Mouse (Mus musculus) cerebellum, adult 18-20 months (tissue): ENCODE measurements around the gene Galnt17.

ENCODE experiments used
- DNase-seq, 2 experiments: peaks; one replicate each; pipeline ENCODE4 v3.0.0; 2021

Galnt17 gene

DNA sequence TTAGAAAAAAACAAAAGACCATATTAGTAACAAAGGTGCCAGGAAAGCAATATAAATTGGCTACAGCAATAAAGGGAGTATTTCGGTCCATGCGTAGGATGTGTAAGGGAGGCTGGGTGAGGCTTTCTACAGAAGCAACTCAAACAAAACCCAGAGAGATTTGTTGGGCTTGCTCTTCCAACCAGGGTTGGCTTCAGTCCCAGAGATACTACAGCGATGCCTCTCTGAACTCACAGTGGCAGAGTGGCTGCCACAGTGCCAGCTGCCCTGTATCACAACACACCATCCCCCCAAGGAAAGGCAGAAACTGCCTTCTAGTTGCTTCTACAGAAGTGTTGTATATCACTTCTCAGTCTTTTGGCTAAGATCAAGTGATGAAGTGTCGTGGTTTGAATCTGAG lies 66.6 kb downstream of the Galnt17 start:
- peak in 1 of 2 experiments; percentile 42 for DNase-seq

DNA sequence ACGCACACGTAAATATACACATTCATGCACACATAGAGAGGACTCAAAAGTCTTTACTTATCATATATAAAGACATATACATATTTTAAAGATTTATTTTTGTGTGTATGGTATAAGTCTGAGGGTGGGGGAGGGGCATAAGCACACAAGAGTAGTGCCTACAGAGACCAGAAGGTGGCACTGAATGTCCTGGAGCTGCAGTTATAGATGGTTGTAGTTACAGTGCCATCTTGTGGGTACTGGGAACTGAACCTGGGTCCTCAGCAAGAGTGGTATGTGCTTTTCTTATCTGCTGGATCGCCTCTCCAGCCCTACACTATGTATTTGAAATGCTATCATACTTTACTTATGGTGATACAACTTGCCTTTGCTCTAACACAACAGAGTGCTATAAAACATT lies 68.5 kb downstream of the Galnt17 start:
- no peak for DNase-seq

DNA sequence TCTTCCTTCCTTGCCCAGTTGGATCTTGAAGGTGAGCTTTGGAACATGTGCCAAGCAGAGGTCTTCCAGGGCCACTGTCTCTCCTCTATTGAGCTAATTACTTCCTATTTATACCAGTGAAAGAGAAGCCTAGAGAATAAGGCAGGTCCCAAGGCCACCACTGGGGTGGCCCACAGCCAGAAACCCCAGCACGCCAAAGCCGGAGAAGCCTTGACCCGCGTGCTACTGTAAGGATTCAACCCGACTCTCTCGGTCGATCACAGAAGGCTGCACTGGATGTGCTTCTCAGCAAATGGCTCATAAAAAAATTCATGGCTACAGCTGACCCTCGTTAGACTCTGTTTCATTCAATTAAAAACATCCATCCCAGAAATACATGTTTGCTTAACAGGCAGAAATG lies 71.4 kb downstream of the Galnt17 start:
- no peak for DNase-seq

DNA sequence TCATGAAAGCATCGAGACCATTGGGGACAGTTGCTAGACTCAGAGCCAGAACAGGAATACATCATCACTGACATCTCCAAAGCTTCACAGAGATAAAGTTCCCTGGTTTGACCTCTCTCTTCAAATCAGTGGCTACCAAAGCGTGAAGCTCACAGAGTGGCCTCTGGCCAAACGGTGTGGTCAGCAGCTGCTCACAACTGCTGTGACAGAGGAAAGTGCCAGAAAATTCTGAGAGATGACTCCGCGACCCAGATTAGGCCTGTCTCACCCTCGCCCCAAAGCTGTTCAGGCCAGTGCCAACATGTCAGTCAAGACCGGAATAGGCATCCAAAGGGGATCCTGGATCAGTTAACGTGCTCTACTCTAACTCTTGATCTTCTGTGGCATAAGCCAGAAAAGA lies 74.5 kb downstream of the Galnt17 start:
- DNase-seq: no peak

DNA sequence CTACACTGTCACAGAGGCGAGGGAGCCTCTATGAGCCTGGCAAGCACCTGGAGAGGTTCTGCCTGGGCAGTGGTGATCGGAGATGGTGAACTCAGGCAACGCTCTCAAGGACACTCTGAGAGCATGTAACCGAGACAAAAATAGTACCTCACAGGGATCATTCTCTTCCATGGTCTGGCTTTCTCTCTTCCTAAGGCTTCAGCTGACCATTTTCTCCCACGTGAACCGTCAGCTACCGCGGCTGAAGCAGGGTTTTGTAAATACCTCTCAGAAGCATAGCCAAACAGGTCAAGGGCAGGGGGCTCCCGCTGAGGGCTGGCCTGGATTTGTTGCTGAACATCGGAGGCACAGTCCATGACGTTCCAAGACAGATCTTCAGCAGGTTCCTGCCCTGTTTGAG lies 77.2 kb downstream of the Galnt17 start:
- DNase-seq: peak; percentile 65 to 71

DNA sequence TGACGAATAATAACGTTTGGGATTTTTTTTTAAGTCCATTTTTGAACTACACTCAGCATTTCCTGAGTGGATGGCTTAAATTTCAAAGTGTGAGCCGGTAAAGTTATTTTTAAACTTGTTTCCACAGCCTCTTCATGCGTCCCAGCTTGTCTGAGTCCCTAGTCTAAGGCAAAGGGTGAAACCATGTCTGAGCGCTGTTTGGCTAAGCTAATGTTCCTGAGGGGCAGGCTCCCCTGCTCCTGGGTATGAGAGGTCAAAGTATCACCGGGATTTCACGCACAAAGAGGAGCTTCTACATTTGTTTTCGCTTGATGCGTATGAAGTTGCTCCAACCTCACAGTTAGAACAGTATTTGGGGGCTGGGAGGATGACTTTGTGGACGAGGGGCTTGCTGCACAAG lies 78.6 kb downstream of the Galnt17 start:
- DNase-seq: no peak

DNA sequence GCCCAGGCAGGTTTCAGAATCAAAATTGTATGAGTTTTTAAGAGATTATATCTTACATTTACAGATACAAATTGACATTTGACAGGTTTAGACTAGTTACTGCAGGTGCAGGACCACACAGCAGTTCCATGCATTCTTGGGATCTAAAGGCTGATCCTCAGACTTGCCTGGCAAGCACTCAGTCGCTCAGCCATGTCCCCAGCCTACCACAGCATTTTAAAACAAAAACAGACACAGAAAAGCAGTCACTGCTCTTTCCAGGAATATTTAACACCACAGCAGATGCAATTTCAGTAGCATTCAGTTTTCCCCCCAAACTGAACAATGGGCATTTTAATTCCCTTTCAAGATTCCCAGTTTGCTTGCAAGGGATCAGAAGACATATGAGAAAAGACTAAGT lies 84.9 kb downstream of the Galnt17 start:
- no peak for DNase-seq

DNA sequence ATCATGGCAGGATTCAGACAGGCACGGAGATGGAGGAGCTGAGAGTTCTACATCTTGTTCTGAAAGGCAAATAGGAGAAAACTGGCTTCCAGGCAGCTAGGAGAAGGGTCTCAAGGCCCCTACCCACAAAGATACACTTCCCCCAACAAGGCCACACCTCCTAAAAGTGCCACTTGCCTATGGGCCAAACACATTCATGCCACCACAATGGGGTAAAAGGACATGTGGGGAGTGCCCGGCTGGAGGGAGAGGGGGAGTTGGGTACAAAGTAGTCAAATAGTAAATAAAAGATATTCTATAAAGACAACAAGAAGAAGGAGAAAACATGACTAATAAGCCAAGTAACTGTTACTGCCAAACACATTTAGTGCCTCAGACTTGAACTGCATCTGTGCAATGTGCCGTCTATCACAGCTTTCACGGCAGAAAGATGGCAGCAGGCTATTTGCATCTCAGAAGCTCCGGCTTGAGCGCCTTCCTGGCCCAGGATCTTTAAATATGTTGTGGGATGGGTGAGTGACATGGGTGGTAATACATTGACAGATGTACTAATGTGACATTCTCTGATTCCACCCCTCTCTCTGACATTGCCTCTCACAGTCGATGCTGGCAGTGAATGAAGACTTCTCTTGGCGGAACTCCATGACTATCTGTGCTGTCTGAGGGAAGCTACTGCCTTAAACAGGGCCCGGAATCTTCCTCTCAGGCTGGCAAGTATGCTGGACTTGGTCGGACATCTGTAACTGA lies 85.6 kb downstream of the Galnt17 start:
- DNase-seq: peak; percentile 31 to 46

DNA sequence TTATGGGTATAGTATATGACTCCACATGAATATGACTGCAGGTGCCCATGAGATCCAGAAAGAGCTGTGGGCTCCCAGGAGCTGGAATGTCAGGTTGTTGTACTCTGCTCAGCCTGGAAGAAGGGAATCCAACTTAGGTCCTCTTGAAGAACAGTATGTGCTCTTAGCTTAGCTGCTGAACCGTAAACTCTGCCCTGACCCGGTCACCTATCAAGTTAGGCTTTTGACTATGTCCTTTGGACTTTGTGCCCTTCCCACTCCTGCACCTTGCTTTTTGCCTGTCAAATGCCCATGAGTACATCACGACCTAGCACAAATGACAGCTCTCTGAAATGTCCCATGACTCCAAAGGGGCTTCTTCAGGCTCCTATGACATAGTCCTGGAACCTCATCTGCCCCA lies 90.1 kb downstream of the Galnt17 start:
- DNase-seq: no peak

DNA sequence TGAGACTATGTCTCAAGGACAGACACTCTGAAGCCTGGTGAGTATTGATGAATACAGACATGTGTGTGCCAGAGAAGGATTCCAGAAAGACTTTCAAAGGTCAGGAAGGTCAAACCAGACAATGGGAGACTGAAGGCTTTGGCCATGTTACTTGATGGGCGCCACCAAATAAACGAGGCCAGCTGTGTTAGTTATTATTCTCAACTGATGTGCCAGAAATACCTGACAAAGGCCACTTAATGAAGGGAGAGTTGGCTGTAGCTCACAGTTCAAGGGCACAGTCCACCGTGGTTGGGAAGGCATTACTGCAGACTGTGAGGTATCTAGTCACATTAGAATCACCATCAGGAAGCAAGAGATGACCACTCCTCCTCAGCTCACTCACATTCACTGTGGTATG lies 96.7 kb downstream of the Galnt17 start:
- no peak for DNase-seq

DNA sequence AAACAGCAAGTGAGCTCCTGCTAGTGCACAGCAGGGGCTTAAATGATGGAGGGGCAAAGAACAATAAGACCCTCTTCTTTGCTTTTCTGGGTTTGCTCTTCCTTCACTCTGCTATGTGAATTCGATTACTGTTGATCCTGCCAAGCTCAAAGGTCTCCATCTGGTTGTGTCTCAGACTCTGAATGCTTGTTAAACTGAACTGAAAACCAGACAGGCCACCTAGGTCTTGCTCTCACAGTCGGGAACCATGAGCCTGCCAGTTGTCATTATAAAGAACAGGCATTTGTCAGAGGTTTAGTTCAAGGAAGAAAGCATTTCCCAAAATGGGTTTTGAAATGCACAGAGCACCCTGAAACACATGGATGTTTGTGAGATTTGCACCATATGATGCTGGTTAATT lies 107.2 kb downstream of the Galnt17 start:
- DNase-seq: peak; percentile 44 to 66

DNA sequence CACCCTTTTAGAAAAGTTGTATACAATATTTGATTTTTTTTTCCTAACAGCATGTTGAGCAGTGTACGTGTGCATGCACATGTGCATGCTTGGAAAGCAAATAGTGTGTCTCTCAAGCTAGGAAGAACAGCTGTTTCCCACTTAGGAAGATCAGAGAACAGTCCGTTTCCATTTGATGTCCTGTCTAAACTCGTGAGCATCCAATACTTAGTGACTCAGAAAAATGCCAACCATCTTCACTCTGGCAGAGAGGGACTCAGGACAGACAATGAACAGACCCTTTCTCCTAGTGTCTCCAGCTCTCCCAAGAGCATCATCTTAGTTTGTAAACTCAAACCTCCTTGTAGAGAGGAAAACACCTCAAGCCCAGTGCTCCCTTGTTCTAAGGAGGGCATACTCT lies 116.0 kb downstream of the Galnt17 start:
- no peak for DNase-seq

DNA sequence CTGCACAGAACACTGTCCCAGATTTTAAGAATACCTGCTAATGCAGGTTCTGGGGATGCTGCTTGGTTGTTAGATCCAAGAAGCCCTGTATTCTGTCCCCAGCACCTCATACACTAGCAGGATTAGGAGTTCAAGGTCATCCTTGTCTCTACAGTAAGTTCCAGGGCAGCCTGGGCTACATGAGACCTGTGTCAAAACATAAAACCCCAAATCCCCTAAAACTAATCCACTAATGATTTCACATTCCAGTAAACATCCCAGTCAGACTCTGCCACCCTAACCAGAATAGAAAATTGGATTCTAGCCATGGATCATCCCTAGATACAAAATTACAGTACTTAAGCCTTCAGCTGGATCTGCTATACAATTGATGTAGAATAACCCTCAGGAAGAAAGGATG lies 123.7 kb downstream of the Galnt17 start:
- DNase-seq: no peak

DNA sequence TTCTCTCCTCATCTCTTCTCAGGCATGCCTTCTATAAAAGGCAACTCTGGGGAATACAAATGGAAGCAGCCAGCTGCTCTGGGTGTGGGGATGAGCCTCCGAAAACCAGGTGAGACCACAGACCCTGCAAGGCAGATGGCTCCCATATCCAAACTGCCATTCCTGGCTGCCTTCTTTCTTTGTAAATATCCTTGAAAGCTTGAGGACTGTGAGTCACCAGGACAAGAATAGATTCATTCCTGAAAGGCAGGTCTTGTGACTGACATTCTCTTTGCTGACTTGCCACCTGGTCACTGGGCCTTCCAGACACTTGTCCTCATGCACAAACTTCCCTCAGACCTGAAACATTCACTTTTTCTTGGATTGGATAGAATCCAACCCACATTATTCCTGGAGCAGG lies 127.1 kb downstream of the Galnt17 start:
- peak; percentile 20 to 21 for DNase-seq

DNA sequence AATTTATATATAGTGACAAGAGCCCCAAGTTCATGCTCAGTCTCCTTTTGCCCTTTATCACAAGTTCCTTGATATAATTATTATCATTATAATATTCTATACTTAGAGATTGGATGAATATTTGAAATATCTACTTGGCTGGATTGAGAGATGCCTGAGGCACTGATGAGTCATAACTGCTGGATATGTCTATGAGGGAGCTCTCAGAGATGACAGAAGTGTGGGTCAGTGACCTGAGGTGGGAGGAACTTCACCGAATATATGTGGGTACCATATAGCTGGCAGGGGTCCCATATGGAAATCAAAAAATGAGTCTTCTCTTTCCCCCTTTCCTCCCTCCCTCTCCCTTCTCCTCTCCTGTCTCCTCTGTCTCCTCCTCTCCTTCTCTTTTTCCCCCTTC lies 127.5 kb downstream of the Galnt17 start:
- DNase-seq: no peak

DNA sequence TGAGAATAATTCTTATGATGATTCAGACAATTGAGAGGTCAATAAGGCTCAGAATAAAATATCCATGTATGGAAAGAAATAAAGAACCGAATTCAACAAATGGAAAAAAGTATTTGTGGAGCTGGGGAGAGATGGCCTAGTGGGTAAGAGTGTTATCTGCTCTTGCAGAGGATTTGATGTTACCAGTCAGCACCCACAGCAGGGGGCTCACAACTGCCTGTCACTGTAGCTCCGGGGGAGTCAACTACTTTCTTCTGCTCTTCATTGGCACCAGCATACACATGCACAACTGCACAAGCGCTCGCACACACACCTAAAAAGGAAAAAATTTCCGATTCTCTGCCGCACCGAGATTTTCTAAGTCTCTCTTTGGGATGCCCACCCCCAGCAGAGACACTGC lies 130.4 kb downstream of the Galnt17 start:
- DNase-seq: no peak

DNA sequence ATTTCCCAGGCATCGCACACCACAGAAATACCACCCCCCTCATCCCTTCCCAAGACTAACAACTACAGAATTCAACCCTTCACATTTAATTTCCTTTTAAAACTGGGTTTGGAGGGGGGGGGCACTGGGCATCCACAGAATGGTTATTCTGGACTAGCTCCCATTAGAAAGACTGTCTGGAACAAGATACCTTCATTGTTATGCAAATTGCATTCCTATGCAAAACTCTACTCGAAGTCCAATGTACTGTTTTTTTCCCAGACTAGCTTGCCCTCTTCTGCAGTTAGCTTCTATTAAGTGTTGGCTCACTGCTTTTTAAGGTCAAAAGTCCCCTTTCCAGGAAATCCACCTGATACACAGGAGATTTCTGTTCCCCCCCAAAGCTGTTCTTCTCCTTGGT lies 131.1 kb downstream of the Galnt17 start:
- DNase-seq: no peak

DNA sequence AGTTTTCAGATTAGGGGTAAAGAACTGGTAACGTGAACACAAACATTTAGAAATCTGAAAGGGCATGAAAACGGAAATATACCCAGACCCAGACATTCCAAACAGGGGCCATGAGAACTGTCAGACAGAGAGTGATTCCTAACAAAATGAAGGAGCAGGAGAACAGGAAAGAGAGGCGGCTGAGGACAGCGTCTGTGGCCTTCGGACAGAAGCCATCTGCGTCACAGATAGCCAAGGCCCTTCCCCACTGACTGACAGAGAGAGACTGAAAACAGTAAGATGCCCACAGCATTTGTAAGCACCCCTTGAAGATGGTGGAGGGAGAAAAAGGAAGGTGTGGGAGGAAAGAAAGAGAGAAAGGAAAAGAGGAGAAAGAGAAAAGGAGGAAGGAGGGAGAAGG lies 139.1 kb downstream of the Galnt17 start:
- no peak for DNase-seq

DNA sequence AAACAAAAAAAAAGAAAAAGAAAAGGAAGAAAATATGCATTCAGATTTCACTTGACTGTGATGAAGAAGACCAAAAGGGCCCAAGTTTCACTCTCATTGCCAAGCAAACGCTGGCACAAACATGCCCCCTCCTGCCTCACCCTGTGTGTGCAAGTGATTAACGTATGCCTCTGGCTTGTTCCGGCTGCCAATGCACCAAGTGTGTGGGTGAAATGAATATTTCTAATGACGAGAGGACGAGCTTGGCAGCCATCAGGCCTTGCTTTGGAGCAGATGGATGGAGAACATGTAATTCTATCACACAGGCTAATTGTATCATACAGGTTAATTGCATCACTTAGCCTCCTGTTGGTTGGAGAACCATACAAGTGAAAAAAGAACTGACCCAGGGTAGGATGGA lies 140.9 kb downstream of the Galnt17 start:
- DNase-seq: peak; percentile 52 to 61

DNA sequence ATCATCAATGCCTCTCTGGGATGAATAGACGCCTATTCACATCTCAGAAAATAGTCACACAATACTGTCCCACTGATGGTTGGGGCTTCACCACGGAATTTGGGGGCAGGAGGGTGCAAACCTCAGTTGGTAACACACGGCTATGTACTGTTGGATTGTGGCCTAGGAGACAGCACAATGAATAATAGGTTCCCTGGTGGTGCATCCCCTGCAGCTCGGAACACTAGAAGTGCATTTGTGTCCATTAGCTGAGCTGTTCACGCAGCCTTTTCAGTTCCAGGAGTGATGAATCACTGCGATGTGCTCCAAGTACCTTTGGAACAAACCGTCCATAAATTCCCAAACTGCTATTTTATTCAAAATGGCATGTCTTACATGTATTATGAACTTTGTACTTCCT lies 142.6 kb downstream of the Galnt17 start:
- no peak for DNase-seq

DNA sequence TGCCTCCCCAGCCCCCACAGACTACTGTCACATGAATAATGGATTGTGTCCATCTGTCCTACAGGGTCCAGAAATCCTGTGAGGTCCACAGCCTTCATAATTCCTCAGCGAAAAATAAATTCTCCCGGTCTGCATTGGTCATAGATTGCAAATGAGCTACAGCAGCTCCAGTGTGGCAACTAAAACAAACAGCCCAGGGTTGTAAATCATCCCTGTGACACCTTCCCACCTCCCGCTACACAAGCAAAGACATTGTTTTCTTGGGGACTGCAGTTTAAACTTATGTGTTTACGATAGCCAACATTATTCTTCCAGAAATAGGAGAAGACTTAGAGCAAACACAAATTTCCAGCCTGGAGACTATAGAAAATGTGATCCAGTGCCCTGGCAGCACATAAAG lies 150.4 kb downstream of the Galnt17 start:
- no peak for DNase-seq

DNA sequence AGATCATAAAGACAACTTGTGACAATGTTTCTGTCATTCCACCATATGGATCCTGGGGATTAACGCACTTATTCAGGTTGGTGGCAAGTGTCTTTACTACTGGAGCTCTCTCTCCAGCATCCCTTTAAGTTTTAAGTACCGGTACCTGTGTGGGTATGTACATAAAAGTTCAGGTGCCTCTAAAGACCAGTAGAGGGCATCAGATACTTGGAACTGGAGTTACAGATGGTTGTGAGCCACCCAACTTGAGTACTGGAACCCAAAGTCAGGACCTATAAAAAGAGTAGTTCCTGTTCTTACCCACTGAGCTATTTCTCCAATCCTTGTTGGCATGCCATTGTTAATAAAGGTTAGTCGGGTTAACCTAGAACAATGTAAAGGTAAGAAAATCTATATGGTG lies 152.0 kb downstream of the Galnt17 start:
- DNase-seq: no peak

DNA sequence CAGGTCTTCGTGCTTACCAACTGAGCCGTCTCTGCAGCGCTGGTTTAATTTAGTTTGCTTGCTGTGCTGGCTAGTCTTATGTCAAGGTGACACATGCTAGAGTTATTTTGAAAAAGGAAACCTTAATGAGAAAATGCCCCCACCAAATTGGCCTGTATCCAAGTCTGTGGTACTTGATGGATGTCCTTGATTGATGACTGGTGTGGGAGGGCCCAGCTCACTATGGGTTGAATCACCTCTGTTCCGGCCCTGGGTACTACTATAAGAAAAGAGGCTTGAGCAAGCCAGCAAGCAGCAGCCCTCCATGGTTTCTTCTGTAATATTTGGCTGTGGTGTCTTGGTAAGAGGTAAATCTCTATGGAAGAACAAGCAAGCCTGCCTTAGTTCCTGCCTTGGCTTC lies 165.7 kb downstream of the Galnt17 start:
- no peak for DNase-seq

DNA sequence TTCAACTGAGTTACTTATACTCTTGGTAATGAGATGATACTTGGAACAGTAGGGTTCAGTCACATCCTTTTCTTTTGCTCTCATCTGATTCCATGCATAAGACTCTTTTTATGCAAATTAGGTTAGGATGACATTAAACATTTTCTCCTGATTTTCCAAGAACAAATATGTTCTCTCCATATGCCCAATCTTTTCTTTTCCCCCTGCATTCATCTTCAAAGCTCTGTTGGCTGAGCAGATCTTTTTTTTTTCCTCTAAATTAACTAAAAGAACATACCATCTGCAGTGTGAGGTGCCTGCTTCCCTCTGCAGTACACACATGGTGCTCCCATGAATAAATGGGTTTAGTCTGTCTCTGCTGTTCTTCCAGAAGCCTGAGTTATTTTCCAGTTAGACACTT lies 173.5 kb downstream of the Galnt17 start:
- no peak for DNase-seq

DNA sequence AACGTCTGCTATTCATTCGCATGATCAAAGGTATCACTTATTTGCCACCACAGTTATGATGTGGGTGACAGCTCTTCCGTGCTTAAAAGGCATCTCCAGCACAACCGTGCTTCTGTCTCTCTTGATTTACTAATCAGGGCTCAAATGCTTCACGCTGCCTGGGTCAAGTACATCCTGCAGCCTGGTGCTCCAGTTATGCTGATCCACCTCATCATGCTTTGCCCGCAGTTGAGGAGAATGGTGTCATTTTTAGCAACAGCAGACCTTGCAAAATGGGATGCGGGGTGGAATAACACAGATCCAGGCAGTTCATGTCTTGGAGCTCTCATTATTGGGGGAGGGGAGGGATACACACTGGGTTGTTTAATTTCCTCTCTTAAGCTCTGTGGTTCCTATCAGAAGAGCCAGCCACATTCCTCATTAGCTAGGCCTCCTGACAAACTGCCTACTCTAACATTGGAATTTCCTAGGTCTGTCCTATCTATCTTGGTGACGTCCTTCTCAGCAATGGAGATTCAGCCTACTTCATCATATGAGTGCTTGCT lies 187.9 kb downstream of the Galnt17 start:
- peak; percentile 13 to 22 for DNase-seq
